Mouse (Mus musculus) kidney, embryonic 15.5 days (tissue): ENCODE data around the gene Ptprg. TPM values are rescaled to one million over a fixed set of nuclear protein-coding genes. Genes with fewer than 3 reads are reported as not detected.
A peak's percentile ranks its signal among the peaks of the same experiment; 100 is the strongest.

Experiments used
- ATAC-seq: fragments of 200-750 bp; cut with Nextera tagmentation; replicated peaks from 2 replicates; pipeline ENCODE4 v1.8.0; 2017; ENCODE audit warnings: moderate TSS enrichment; ENCODE audit not compliant: low FRiP score
- H3K27ac ChIP-seq: fragments of 300-500 bp; sonication (generic); 2 replicates; pipeline ENCODE4 v1.5.1; 2015; ENCODE audit warnings: mild to moderate bottlenecking, inconsistent platforms
- H3K27me3 ChIP-seq: fragments of 300-500 bp; sonication (generic); 2 replicates; pipeline ENCODE4 v1.6.1; 2015; ENCODE audit warnings: inconsistent platforms
- H3K36me3 ChIP-seq: fragments of 300-500 bp; sonication (generic); 2 replicates; pipeline ENCODE4 v1.6.1; 2015; ENCODE audit warnings: inconsistent platforms
- H3K4me1 ChIP-seq: fragments of 300-500 bp; sonication (generic); 2 replicates; pipeline ENCODE4 v1.6.1; 2015; ENCODE audit warnings: inconsistent platforms
- H3K4me2 ChIP-seq: fragments of 300-500 bp; sonication (generic); 2 replicates; pipeline ENCODE4 v1.6.1; 2015; ENCODE audit warnings: moderate library complexity, mild to moderate bottlenecking, inconsistent platforms
- H3K4me3 ChIP-seq: fragments of 300-500 bp; sonication (generic); replicated peaks from 2 replicates; pipeline ENCODE4 v1.5.1; 2015; ENCODE audit warnings: mild to moderate bottlenecking, inconsistent platforms
- H3K9ac ChIP-seq: fragments of 300-500 bp; sonication (generic); 2 replicates; pipeline ENCODE4 v1.6.1; 2015; ENCODE audit warnings: mild to moderate bottlenecking, inconsistent platforms
- H3K9me3 ChIP-seq: fragments of 300-500 bp; sonication (generic); replicated peaks from 2 replicates; pipeline ENCODE4 v1.6.1; 2016; ENCODE audit warnings: inconsistent platforms
- WGBS: fragments of 180-500 bp; shearing (Covaris S2); methylation state at CpG from one replicate; pipeline ENCODE4 v1.1.7; 2015; ENCODE audit warnings: mixed read lengths; 5-methylcytosine and 5-hydroxymethylcytosine counted together
- polyA plus RNA-seq: library from polyadenylated mRNA; unstranded; fragments of >200 nt; fragmentation: Nextera tagmentation; extraction: Ambion mirVana; gene quantifications from 2 replicates; pipeline ENCODE4 v1.2.1, GENCODE M21; 2015

Ptprg gene
- polyA plus RNA-seq, 1 experiment from 2014 or later = 40.4 TPM

- Histone ChIP-seq H3K4me3 (no peak overlapping the region), H3K36me3 (no peaks in the 10 kb centered on the region), H3K27me3 (no peaks in the 10 kb centered on the region), H3K4me2 (no peak overlapping the region), H3K9me3 (no peaks in the 10 kb centered on the region), H3K4me1 (peaks cover 52% of the 10 kb centered on the region), H3K27ac (peak overlapping the region; percentile 41; the same call in 1 of the 2 replicates), H3K9ac (no peak overlapping the region)
- ATAC-seq = no peak
- 54% methylated on average over 3 of the region's 3 CpGs for WGBS
Observed at GRCm38 (mm10) chr14:11881082-11881481, 327.8 kb downstream of the Ptprg start.

GRCm38 (mm10) chr14:11883142-11883921, 330.0 kb downstream of the Ptprg start:
- Histone ChIP-seq H3K4me2 (0 out of 2 replicates have a peak overlapping the region, but pooled peaks have one; percentile 4), H3K4me1 (peaks cover 54% of the 10 kb centered on the region), H3K4me3 (no peak overlapping the region), H3K27ac (peak overlapping the region; percentile 54; the same call in 1 of the 2 replicates), H3K9me3 (no peaks in the 10 kb centered on the region), H3K27me3 (no peaks in the 10 kb centered on the region), H3K9ac (no peak overlapping the region), H3K36me3 (no peaks in the 10 kb centered on the region)
- ATAC-seq = peak; percentile 49; the same call in 1 of the 2 replicates
- WGBS = 25% methylated on average over 10 of the region's 10 CpGs

GRCm38 (mm10) chr14:11883995-11884394, 330.7 kb downstream of the Ptprg start:
- no peak overlapping the region for H3K9ac ChIP-seq
- H3K4me1 ChIP-seq = peaks cover 50% of the 10 kb centered on the region
- no peak overlapping the region for H3K4me2 ChIP-seq
- no peak for ATAC-seq
- WGBS = 43% methylated on average over 5 of the region's 5 CpGs
- 0 out of 2 replicates have a peak overlapping the region, but pooled peaks have one; percentile 54 for H3K27ac ChIP-seq
- H3K36me3 ChIP-seq = no peaks in the 10 kb centered on the region
- H3K9me3 ChIP-seq = no peaks in the 10 kb centered on the region
- H3K4me3 ChIP-seq = no peak overlapping the region
- H3K27me3 ChIP-seq = no peaks in the 10 kb centered on the region

- Histone ChIP-seq H3K9me3 (no peaks in the 10 kb centered on the region), H3K27ac (no peak overlapping the region), H3K27me3 (no peaks in the 10 kb centered on the region), H3K4me1 (peaks cover 31% of the 10 kb centered on the region), H3K4me3 (no peak overlapping the region), H3K9ac (no peak overlapping the region), H3K36me3 (no peaks in the 10 kb centered on the region), H3K4me2 (no peak overlapping the region)
- ATAC-seq = no peak
- WGBS = 36% methylated on average over 3 of the region's 3 CpGs
Observed at GRCm38 (mm10) chr14:11886417-11886816, 333.1 kb downstream of the Ptprg start.

- peaks cover 3% of the 10 kb centered on the region; the same call in 1 of the 2 replicates for H3K4me1 ChIP-seq
- H3K36me3 ChIP-seq = no peaks in the 10 kb centered on the region
- H3K27ac ChIP-seq = no peak overlapping the region
- no peaks in the 10 kb centered on the region for H3K27me3 ChIP-seq
- no peak overlapping the region for H3K4me3 ChIP-seq
- 79% methylated on average over 3 of the region's 3 CpGs for WGBS
- H3K9me3 ChIP-seq = no peaks in the 10 kb centered on the region
- H3K9ac ChIP-seq = no peak overlapping the region
- H3K4me2 ChIP-seq = no peak overlapping the region
- no peak for ATAC-seq
Observed at GRCm38 (mm10) chr14:11890890-11891289, 337.6 kb downstream of the Ptprg start.

- H3K36me3 ChIP-seq = no peaks in the 10 kb centered on the region
- WGBS = 39% methylated on average over 9 of the region's 9 CpGs
- H3K9me3 ChIP-seq = no peaks in the 10 kb centered on the region
- ATAC-seq = no peak
- H3K4me3 ChIP-seq = no peak overlapping the region
- no peak overlapping the region for H3K9ac ChIP-seq
- H3K27ac ChIP-seq = no peak overlapping the region
- H3K27me3 ChIP-seq = no peaks in the 10 kb centered on the region
- H3K4me1 ChIP-seq = no peaks in the 10 kb centered on the region
- H3K4me2 ChIP-seq = no peak overlapping the region
Observed at GRCm38 (mm10) chr14:11892621-11893020, 339.3 kb downstream of the Ptprg start.

- H3K4me2 ChIP-seq = no peak overlapping the region
- no peak overlapping the region for H3K27ac ChIP-seq
- H3K9ac ChIP-seq = no peak overlapping the region
- no peaks in the 10 kb centered on the region for H3K36me3 ChIP-seq
- no peak for ATAC-seq
- H3K4me3 ChIP-seq = no peak overlapping the region
- H3K4me1 ChIP-seq = no peaks in the 10 kb centered on the region
- H3K27me3 ChIP-seq = no peaks in the 10 kb centered on the region
- 59% methylated on average over 13 of the region's 13 CpGs for WGBS
- H3K9me3 ChIP-seq = no peaks in the 10 kb centered on the region
Observed at GRCm38 (mm10) chr14:11895486-11895885, 342.2 kb downstream of the Ptprg start.

GRCm38 (mm10) chr14:11902794-11903193, 349.5 kb downstream of the Ptprg start:
- Histone ChIP-seq H3K9ac (no peak overlapping the region), H3K4me3 (no peak overlapping the region), H3K27ac (no peak overlapping the region), H3K4me1 (no peaks in the 10 kb centered on the region), H3K9me3 (no peaks in the 10 kb centered on the region), H3K36me3 (no peaks in the 10 kb centered on the region), H3K4me2 (no peak overlapping the region), H3K27me3 (no peaks in the 10 kb centered on the region)
- no peak for ATAC-seq
- WGBS = 65% methylated on average over 2 of the region's 2 CpGs

GRCm38 (mm10) chr14:11906130-11906675, 352.9 kb downstream of the Ptprg start:
- Histone ChIP-seq H3K27ac (no peak overlapping the region), H3K9me3 (no peaks in the 10 kb centered on the region), H3K36me3 (no peaks in the 10 kb centered on the region), H3K4me2 (no peak overlapping the region), H3K4me3 (no peak overlapping the region), H3K27me3 (no peaks in the 10 kb centered on the region), H3K9ac (no peak overlapping the region), H3K4me1 (no peaks in the 10 kb centered on the region)
- WGBS = 85% methylated on average over 5 of the region's 5 CpGs
- ATAC-seq = no peak

- no peak overlapping the region for H3K9ac ChIP-seq
- H3K27me3 ChIP-seq = no peaks in the 10 kb centered on the region
- 0 out of 2 replicates have a peak, but pooled peaks cover 3% of the 10 kb centered on the region for H3K4me1 ChIP-seq
- WGBS = 93% methylated on average over 1 of the region's 1 CpGs
- no peak overlapping the region for H3K4me3 ChIP-seq
- H3K9me3 ChIP-seq = no peaks in the 10 kb centered on the region
- H3K4me2 ChIP-seq = no peak overlapping the region
- no peak for ATAC-seq
- no peak overlapping the region for H3K27ac ChIP-seq
- no peaks in the 10 kb centered on the region for H3K36me3 ChIP-seq
Observed at GRCm38 (mm10) chr14:11912253-11912652, 358.9 kb downstream of the Ptprg start.

- no peak overlapping the region for H3K27ac ChIP-seq
- H3K4me2 ChIP-seq = no peak overlapping the region
- 0 out of 2 replicates have a peak, but pooled peaks cover 9% of the 10 kb centered on the region for H3K4me1 ChIP-seq
- no peaks in the 10 kb centered on the region for H3K27me3 ChIP-seq
- no peak for ATAC-seq
- no peak overlapping the region for H3K9ac ChIP-seq
- H3K36me3 ChIP-seq = no peaks in the 10 kb centered on the region
- H3K4me3 ChIP-seq = no peak overlapping the region
- 78% methylated on average over 5 of the region's 5 CpGs for whole genome bisulfite sequencing
- no peaks in the 10 kb centered on the region for H3K9me3 ChIP-seq
Observed at GRCm38 (mm10) chr14:11917225-11917624, 363.9 kb downstream of the Ptprg start.

GRCm38 (mm10) chr14:11928545-11928944, 375.2 kb downstream of the Ptprg start:
- Histone ChIP-seq H3K4me2 (no peak overlapping the region), H3K36me3 (no peaks in the 10 kb centered on the region), H3K9me3 (no peaks in the 10 kb centered on the region), H3K4me3 (no peak overlapping the region), H3K4me1 (peaks cover 12% of the 10 kb centered on the region; the same call in 1 of the 2 replicates), H3K27ac (no peak overlapping the region), H3K27me3 (no peaks in the 10 kb centered on the region), H3K9ac (no peak overlapping the region)
- WGBS = 74% methylated on average over 2 of the region's 2 CpGs
- ATAC-seq = no peak
